Mouse (Mus musculus) kidney, postnatal 14 days (tissue): ENCODE results near the gene Mgst2.

Source experiments
- DNase-seq: peaks from one replicate; pipeline ENCODE4 v3.0.0; 2022; ENCODE audit warnings: mixed read lengths

The Mgst2 gene

DNA sequence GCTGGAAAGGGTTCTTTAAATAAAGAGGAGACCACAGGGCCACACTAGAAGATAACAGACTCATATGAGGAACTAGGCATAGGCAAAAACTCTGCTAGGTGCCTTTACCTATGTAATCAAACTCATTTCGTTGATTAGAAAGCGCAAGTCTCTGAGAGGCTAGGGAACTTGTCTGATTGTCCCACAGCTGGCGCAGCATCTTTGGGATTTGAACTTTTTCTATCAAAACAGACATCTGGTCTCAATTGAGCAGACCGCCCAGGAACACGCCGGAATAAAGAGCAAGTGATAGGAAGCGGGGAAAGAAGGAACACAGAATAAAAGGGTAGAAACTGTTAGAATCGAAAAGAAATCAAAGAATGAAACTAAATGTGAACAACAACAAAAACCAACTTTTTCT, 43.3 kb downstream of the Mgst2 start:
- DNase-seq: no peak

DNA sequence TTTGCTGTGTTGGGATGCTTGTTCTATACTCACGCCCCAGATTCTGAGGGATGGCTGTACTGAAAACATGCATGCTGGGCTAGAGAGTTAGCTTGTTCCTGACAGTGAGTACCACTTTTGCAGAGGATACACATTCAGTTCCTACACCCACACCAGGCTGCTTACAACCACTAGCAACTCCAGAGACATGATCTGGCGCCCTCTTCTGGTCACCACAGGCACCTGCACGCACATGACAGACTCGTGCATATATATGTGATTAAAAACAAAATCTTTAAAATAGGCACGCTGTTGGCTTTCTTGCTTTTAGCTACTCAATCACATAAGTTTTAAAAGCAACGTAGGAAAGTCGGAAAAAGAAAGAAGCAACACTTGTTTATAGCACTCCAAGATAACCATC, 45.1 kb downstream of the Mgst2 start:
- DNase-seq: no peak

DNA sequence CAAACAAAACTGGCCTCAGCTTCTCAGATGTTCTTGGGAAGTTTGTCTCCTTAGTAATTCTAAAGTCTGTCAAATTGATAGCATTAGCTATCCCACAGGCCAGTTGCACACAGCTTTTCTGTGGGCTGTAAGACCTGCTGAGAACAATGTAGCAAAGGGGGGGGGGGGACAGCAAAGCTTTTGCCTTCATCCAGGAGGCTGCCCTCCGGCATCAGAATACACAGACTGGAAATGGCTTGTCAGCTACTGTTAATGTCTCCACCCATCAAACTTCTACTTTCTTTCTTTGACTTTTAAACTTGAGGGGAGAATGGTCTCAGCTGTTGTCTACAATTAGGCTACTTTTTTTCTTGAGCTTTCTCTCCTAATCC, 48.2 kb downstream of the Mgst2 start:
- DNase-seq: no peak

DNA sequence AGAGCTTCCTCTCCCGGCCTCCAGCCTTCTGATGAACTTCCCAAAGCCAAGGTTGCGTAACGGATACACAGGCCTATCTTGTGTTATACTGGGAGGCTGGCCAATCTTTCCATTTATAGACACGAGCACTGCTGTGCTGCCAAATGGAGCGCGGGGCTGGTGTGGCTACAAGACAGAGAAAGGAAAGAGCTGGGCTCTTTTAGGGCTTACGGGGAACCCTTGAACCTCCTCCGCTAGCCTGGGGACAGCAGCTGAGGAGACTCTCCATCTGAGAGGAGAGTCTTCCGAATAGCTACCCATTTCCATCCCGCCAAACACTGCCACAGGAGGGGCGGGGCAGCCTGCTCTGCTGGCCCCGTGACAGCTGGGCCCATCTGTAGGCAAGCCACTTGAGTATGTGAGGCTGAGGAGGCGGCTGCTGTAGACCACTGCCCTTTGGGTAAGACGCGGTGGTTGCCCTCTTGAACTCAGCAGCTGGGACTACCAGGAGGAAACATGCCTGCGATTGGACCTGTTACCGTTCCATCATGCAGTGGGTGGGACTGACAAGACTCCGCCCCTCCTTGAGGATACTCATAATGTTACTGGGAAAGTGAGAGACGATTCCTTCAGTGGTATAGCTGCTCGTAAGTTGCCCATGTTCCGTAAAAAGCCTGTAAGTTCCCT, 48.7 kb downstream of the Mgst2 start:
- DNase-seq: peak; percentile 89

DNA sequence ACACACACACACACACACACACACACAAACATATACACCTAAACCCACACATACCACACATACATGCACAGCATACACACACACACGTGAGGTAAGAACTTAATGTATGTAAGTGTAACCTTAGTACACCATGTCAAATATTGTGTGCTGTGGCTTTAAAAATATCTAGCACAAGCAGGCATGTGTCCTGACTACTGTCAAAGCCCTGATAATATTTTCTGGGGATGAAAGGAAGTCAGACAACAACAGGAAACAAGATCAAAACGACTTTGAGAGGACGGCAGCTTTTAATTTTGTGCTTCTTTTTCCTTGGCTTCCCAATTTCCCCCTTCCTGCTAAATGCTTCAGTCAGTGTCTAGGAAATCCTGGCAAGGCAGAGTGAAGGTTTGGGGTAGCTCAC, 52.2 kb downstream of the Mgst2 start:
- DNase-seq: no peak

DNA sequence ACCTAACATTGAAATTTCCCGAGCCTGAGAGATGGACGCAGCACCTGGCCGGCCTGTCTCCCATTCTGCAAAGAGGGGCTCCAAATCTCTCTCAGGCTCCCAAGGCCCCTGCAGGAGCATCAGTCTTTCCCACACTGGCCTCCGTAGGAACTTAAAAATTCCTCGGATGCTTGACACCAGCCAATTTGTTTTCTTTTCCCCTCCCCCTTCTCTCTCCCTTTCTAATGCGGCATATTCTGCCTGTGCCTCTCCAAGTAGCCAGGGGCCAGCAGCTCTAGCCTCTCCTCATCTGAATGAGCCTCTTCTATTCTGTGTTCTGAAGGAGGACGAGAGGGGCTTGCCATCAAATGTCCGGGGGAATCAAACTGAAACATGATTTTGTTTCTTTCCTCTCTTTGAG, 53.1 kb downstream of the Mgst2 start:
- peak; percentile 33 for DNase-seq

DNA sequence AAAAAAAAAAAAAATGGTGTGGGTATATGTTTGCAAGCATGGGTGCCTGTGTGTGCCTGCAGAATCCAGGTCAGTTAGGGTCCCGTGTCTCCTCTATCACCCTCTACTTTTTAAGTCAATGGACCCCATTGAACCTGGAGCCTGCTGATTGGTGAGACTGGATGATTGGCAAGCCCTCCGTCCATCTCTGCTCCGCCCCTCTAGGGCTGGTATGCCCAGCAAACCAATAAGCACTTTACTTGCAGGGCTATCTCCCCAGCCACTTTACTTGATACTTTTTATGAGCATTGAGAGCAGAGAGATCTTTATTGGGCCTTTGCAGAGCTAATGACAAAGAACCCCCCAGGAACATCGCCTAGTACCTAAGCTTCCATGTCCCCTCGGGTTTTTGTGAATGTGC, 54.3 kb downstream of the Mgst2 start:
- DNase-seq: no peak

DNA sequence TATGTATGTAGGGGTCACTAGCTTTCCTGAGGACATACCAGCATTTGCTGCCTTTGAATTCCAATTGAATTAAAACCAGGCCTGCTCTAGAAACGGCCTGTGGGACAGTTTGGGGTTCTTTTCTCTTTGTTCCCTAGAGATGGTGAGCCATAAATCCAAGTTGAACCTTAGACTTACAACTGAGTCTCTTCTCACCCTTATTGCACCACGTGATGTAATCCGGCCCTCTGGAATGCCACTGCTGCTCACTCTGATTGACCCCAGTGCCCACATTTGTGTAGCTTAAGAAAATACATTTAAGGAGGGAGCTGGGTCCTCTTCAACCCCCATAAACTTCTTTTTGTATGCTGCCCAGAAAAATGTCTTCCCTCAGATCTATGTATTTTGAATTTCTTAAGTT, 57.3 kb downstream of the Mgst2 start:
- no peak for DNase-seq

DNA sequence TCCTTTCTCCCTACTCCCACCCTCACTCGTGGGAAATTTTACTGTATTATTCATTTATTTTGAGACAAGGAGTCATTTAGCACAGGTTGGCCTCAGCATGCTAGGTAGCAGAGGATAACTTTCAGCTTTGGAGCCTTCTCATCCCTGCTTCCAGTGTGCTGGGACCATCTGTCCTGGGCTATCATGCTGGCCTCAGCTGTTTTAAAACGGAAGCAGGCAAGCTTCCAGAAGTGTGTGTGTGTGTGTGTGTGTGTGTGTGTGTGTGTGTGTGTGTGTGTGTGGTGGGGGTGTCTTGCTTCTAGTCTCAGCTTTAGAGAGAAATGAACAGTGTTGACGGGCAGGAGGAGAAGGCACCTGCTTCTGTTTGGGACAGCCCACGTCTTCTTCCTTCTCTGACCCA, 57.7 kb downstream of the Mgst2 start:
- DNase-seq: peak; percentile 65

DNA sequence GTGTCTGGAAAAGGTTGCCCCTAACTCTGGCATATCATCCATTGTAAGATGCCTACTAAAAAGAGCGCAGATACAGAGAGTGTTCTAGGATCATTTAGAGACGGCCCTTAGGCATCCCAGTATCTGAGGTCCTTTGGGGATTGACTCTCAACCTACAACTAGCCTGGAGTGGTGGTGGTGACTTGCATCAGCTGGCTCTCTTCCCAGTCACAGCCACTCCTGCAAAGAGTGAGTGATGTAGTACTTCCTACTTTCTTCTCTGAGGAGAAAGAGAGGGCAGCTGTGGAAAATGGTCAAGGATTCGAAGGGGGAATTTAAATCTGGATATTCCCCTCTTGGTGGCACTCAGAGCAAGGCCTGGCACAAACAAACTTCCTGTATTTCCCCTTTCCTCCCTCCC, 59.2 kb downstream of the Mgst2 start:
- DNase-seq: peak; percentile 46

DNA sequence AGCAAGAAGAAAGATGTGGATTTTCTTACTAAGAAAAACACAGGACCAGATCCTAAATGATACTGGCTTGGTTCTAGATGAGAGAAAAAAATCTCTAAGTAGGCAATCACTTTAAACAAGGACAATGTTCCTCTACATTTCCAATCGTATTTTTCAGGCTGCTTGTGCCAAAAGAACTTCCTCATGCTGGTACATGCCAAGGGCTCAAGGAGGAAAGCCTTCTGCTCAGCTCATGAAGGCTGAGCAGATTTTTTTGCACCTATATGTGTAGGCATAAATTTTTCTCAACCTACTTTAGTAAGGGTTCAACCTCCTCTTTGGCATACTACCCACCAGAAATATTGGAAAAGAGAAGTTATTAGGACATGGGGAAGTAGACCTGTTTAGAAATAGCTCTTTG, 59.8 kb downstream of the Mgst2 start:
- no peak for DNase-seq

DNA sequence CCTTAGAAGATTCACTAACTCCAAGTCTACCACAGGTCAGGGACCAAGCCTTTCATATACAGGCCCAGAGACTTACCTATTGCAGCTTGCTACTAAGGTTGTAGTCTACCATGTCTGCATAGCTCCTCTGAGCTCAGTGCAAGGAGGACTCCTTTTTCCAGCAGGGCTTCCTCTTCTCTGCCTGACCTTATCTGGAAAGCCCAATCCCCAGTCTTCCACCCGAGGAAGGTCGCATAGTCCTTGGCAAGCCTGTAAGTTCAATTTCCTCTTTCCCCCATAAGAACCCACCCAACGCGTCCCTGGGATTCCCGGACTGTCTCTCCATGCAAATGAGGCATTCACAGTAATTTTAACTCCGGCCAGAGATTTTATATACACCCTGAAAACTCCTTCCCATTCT, 66.1 kb downstream of the Mgst2 start:
- no peak for DNase-seq

DNA sequence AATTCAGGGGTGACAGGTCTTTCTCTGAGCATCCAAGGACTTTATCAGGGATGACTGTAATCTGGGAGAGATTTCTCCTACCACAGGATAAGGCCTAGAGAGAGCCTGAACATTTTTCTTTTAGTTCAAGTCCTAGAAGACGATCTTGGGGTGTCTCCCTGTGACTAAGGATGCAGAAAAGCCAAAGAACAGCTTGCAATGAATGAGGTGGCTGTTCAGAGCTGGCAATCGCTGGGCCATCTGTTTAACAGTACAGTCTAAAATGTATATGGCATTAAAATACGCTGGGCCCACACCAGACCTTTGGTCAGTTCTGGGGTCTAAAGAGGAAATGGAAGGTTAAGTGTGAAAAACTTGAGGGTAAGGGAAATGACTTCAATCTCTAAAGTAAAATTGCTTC, 67.3 kb downstream of the Mgst2 start:
- no peak for DNase-seq

DNA sequence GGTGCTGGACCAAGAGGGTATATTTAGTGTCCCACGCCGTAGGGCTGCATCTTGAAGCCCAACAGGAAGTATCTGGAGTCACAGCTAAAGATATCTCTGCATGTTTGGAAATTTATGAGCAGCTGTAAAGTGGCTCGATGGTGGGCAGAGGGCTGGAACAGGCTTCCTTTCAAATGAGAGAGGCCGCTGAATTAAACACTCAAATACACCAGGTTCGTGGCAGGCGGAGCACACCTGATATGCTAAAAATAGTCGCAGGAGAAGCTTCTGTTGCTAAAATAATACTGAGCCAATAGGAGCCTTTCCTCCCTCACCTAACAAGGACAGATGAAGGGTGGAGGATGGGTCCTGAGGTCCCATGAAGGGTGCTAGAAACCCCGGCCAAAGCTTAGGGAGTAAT, 67.8 kb downstream of the Mgst2 start:
- peak; percentile 40 for DNase-seq

DNA sequence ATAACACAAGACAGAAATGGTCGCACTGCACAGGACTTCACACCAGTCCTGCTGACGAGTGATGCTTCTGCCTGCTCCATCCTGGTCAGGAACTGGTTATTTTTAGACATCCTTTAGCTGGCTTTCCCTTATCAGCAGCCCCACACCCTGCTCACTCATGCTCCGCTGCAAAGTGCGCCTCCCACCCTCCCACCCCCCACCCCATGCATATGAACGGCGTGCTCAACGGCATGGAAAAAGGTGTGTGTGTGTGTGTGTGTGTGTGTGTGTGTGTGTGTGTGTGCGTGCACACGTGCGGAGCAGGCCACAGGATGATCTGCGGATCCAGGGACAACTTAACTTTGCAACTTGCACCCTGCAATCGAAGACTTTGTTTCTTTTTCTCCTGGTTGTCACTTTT, 68.3 kb downstream of the Mgst2 start:
- no peak for DNase-seq

DNA sequence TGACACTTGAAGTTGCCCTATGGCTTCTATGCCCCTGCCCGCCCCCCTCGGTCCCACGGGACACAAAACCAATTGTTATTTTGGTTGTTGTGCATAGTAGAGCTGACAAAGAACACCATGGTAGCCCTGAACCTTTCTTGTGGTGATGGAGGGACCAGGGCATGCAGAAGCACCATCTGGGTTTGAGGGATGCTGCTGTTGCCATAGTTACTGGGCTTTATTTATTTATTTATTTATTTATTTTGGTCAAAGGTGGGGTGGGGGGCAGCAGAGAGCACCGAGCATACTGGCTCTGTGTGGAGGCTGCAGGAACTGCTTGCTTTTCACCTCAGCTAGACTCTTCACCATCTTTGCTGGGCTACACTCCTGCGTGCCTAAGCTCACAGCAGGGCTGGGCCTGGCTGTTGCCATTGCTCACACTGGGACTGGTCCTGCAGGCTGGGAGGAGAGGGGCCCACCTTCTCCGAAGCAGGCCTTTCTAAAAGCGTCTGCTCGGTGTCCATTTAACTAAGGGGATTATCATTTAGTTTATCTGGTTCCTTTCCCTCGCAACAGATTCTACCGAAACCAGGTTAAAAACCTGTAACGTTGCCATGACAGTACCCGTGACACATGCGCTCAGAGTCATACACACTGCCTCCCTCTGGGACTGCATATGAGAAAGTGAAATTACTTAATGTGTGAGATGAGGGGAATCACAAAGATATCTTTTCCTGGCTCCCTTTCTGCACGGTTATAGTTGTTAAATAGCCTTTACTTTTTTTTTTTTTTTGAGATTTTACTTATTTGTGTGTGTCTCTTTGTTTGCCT, 69.2 kb downstream of the Mgst2 start:
- DNase-seq: no peak

DNA sequence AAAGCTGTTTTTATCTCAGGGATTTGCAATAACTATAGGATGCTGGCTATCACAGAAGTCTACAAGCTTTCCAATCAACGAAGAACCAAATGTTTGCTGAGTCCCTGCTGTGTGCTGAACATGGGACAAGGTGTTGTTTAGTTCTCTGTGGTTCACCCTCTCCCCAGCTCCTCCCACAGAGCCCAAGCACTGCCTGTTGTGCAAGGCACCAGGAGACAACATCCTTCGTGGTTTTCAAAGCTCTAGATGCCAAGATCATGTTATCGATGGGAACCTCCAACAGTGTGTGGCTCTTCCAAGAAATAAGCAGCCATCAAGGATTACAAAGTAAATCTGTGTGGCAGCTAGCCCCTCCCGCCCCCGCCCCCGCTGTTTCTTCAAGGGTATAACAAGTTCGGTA, 70.5 kb downstream of the Mgst2 start:
- DNase-seq: no peak

DNA sequence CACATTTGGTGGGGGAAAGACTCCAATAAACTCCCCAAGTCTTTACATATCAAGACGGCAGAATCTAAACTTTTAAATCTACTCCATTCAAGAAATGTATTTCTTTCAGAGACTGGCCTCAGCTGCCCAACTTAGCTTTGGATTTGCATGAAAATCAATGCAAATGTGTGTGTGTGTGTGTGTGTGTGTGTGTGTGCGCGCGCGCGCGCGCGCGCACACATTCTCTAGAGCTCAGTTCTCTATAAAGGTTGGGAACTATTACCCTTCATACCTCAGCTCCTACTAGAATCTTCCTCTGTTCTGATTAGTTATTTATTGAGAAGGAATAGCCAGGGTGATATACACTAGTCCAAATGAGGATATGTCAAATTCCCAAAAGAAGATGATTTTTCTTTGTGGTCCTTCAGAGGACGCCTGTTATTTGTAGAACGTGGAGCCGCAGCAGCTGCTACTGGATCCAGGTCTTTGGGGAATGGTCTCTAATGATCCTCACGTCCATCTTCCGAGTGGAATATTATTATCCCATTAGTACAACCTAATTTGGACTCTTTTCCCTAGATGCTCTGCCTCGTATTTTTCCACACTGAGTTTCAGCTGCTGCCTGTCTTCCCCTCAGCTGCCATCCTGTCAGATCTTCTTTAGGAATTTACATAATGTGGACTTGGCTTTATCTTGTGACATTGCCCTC, 71.9 kb downstream of the Mgst2 start:
- no peak for DNase-seq
